Mouse (Mus musculus): Measurements from ENCODE around the gene Dgki.
A peak's percentile ranks its signal among the peaks of the same experiment; 100 is the strongest.

The Dgki gene

GRCm38 (mm10) chr6:37057536-37057935 lies 242.4 kb downstream of the Dgki start:
- no peak for DNase-seq

DNA sequence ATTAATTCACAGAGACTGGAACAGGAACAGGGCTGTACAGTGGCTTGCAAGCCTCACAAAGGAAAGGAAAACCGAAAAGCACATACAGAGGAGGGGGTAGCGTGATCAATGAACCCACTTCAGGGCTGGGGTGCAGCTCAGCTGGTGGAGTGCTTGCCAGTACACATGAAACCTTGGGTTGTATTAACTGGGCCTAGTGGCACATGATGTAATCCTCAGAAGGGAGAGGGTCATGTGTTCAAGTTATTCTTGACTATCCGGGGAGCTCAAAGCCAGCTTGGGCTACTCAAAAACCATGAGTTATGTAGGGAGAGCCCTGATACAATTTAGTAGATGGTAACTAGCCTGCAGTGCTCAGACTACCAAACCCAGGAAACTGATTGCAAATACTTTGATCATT lies 244.3 kb downstream of the Dgki start:
- no peak for DNase-seq

DNA sequence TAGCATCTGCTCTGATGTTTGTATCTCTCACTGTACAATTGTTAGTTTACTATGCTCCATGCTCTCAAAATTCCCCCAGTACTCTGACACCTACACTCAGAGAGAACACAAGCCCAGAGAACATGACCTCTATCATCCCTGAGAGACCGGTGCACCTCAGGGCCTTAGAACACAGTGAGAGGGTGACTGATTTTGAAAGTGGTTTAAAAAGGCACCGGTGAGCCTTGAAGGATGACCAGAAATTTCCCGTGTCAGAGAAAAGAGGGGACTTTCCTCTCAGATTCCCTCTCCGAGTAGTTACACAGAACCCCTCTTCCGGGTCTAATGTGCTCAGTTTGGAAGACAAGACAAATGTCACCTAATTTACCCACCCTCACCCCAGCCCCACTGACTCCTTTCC lies 244.9 kb downstream of the Dgki start:
- no peak for DNase-seq

DNA sequence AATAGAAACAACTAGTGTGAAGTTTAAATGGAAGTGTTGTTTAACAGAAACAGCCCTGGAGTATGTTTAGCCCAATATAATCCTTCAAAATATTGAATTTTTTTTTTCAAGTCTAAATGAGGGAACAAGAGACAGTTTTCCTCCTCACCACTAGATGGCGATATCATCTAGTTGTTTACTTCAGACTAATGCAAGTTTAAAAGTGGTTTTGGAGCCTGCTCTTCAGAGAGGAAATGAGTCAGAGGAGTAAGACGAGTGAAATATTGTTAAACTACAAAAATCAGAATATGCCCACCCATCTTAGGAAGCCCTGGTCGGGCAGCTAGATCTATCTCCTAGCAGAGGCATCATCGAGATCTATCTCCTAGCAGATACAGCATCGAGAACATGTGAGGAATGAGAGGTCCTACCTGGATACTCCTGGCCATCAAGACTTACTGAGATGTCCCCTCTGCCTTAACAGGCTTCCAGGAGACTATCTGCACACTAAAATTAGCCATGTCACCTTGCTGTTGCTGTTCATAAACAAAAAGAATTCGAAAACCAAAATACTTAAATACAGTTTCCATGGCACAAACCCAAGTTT lies 245.5 kb downstream of the Dgki start:
- DNase-seq, result peak; percentile 22

DNA sequence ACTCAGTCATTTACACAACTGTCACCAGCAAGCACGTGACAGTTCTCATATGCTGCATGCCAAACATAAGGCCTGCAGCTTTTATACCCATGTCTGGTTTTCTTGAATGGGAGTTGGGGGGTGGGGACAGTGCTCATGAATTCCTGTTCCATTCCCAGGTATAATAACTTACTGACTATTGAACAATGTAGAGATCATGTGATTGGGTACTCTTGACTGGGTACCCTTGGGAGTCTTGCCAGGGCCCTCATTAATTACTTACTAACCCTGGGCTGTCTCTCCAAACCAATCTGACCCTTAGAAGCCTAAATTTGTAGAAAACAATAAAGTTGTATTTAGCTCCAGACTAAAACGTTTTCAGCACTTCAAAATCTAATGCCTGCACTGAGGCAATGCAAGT lies 246.6 kb downstream of the Dgki start:
- no peak for DNase-seq

DNA sequence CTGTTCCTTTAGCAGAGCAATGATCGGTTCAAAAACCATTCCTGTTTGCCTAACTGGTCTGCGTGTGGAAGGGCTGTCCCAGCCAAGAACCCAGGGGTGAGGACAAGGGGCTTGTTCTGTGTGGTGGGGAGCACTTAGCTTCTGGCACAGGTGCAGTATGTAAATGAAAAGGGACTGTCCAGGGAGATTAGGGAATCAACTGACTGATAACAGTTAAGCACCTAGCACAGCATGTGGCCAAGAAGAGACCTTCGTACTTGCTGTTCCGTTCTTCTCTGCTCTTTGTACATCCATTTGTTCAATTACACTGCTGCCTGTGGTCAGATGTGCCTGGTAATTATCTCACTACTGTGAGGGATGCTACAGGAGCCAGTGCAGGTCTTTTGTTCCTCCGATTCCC lies 248.3 kb downstream of the Dgki start:
- no peak for DNase-seq

GRCm38 (mm10) chr6:37051150-37051549 lies 248.8 kb downstream of the Dgki start:
- DNase-seq, result no peak

- DNase-seq, result no peak
Observed at GRCm38 (mm10) chr6:37047611-37048129, 252.3 kb downstream of the Dgki start.

DNA sequence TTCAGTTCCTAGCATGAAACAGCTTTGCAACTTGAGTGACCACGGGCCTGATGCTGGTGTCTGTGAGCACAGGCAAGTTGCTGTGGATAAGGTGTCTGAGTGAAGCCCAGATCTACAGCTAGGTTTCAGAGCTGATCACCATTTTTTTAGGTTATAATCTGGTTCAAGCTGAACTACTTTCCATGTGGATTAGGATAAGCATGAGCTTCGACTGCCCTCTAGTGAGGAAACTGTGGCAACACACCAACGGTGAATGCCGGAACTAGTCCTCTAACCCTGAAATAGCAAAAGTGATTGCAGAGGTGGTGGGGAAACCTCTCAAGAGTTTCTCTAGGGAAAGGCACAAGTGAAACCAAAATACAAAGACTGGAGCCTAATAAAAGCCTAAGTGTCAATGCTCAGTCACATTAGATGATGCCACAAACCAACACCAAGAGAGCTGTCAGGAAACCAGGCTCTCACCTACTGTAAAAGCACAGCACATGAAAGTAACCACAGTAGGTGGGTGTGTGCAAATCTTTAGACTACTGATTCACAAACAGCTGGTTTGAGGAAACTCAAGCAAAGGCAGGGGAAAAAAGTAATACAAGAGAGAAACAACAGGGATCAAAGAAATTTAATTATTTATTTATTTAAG lies 253.7 kb downstream of the Dgki start:
- DNase-seq, result peak; percentile 62

GRCm38 (mm10) chr6:37044796-37045195 lies 255.2 kb downstream of the Dgki start:
- no peak for DNase-seq

GRCm38 (mm10) chr6:37038444-37038843 lies 261.5 kb downstream of the Dgki start:
- DNase-seq, result no peak

GRCm38 (mm10) chr6:37037115-37037908 lies 262.7 kb downstream of the Dgki start:
- DNase-seq, result peak; percentile 51

- no peak for DNase-seq
Observed at GRCm38 (mm10) chr6:37035681-37036080, 264.3 kb downstream of the Dgki start.

DNA sequence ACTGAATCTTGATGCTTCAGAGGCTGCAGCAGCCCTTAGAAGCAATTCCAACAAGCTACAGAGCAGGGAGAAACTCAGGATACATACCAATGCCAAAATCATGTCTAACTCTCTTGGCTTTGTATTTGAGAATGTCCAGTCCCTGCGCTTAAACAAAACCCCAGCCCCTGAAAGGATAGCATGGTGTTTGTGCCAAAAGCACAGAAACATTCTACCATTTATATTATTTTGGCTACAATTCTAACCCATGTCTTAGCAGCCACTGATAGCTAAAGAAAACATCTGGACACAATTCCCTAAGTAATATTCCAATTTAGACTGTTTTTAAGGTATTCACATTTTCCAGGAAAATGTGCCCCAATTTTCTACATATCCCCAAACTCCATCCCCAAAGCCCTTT lies 269.0 kb downstream of the Dgki start:
- DNase-seq, result no peak

- DNase-seq, result peak; percentile 7
Observed at GRCm38 (mm10) chr6:37030402-37030801, 269.6 kb downstream of the Dgki start.

- no peak for DNase-seq
Observed at GRCm38 (mm10) chr6:37028841-37029240, 271.1 kb downstream of the Dgki start.

- no peak for DNase-seq
Observed at GRCm38 (mm10) chr6:37028300-37028699, 271.7 kb downstream of the Dgki start.

DNA sequence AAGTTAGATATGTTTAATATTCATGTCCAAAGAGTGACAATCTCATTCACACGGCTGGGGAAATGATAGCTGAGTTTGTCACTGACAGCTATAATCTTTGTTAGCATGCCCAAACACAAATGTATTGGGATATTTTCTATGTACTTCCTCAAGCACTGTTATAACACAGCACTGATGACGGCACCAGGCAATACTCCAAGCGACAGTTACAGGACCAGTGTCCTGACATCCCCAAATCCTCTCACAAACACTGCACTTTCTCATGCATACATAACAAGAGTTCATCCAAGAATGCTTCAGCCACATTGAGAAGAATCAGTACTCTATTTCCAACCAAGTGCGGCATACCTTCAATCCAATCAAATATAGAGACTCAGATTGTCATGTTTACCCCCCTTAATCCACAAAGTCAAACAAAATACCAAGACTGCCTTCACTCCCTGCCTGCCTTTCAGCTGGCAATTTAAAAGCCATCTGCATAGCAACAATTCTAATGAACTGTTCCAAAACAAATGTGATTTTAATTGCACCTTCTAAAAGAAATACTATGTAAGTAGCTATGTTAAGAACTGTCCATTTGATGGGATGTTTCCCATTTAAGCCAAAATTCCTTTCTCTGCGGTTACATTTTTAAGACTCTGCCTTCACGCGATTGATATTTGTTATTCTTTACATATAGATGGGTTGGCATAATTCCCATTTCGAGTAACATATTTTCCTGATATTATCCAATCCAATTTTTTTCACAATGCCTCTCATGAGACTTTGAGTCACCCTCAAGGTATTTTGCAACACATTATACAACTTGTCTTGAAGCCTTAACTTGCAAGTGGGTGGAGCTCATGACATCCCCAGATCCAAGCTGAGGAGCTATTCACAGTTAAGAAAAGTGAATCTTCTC lies 273.4 kb downstream of the Dgki start:
- DNase-seq, result no peak

GRCm38 (mm10) chr6:37016046-37016445 lies 283.9 kb downstream of the Dgki start:
- no peak for DNase-seq

- no peak for DNase-seq
Observed at GRCm38 (mm10) chr6:37011597-37011996, 288.4 kb downstream of the Dgki start.

GRCm38 (mm10) chr6:37007573-37007972 lies 292.4 kb downstream of the Dgki start:
- no peak for DNase-seq

GRCm38 (mm10) chr6:37004914-37005313 lies 295.1 kb downstream of the Dgki start:
- DNase-seq, result no peak

DNA sequence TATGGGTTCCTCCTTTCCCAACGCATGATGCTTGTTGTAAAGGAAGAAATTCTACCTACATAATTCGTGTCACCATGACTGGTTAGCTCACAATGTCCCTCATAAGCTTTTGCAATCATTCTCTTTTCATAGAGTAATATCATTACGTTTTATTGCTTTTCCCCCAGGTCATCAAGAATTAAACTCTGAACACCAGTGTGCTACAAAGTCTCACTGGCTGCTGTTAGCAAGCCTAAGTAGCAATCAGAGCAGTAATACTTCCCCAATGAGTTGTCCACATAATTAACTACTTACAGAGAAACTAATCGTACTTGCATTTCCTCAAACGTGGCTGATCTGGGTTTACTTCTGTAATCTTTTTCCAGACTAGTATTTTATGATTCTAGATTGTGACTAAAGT lies 296.7 kb downstream of the Dgki start:
- no peak for DNase-seq
